Mouse (Mus musculus) CH12.LX (cell line): ENCODE data around the gene Gm17581.

ENCODE experiments used
- CTCF ChIP-seq, 2 experiments: IDR thresholded peaks in 1 of 2; conservative IDR thresholded peaks in 1 of 2; 2 replicates each; pipeline ENCODE4 v1.5.1; 2011 to 2012; ENCODE audit warnings: low read depth in 2 of 2, low read length in 2 of 2, improper control_type of control experiment in 1 of 2, inconsistent platforms in 1 of 2, mild to moderate bottlenecking in 1 of 2, moderate library complexity in 1 of 2
- E2F4 ChIP-seq: IDR thresholded peaks from 2 replicates; pipeline ENCODE4 v1.6.1; 2011; ENCODE audit warnings: low read depth, low read length, improper control_type of control experiment; ENCODE audit not compliant: insufficient replicate concordance
- EP300 ChIP-seq: IDR thresholded peaks from 2 replicates; pipeline ENCODE4 v1.6.1; 2011; ENCODE audit warnings: low read length, improper control_type of control experiment
- JUND ChIP-seq: conservative IDR thresholded peaks from 2 replicates; pipeline ENCODE4 v1.6.1; 2011; ENCODE audit warnings: low read depth, low read length, improper control_type of control experiment
- MAZ ChIP-seq: IDR thresholded peaks from 2 replicates; pipeline ENCODE4 v1.6.1; 2012; ENCODE audit warnings: low read depth, mild to moderate bottlenecking, inconsistent platforms, low read length, improper control_type of control experiment, moderate library complexity
- NRF1 ChIP-seq: IDR thresholded peaks from 2 replicates; pipeline ENCODE4 v1.6.1; 2014; ENCODE audit warnings: low read depth, mild to moderate bottlenecking, inconsistent platforms, low read length, improper control_type of control experiment, moderate library complexity
- PAX5 ChIP-seq: IDR thresholded peaks from 2 replicates; pipeline ENCODE4 v1.6.1; 2012; ENCODE audit warnings: low read length, inconsistent platforms, mixed read lengths
- POLR2A ChIP-seq: IDR thresholded peaks from 2 replicates; pipeline ENCODE4 v1.6.1; 2011; ENCODE audit warnings: low read depth, mild to moderate bottlenecking, improper control_type of control experiment, low read length
- RAD21 ChIP-seq: IDR thresholded peaks from 2 replicates; pipeline ENCODE4 v1.6.1; 2011; ENCODE audit warnings: low read depth, mild to moderate bottlenecking, low read length, improper control_type of control experiment, moderate library complexity
- USF2 ChIP-seq: conservative IDR thresholded peaks from 2 replicates; pipeline ENCODE4 v1.6.1; 2011; ENCODE audit warnings: low read depth, low read length, improper control_type of control experiment
- ZNF384 ChIP-seq: IDR thresholded peaks from 2 replicates; pipeline ENCODE4 v1.6.1; 2012; ENCODE audit warnings: low read depth, low read length, improper control_type of control experiment, inconsistent platforms

DNA sequence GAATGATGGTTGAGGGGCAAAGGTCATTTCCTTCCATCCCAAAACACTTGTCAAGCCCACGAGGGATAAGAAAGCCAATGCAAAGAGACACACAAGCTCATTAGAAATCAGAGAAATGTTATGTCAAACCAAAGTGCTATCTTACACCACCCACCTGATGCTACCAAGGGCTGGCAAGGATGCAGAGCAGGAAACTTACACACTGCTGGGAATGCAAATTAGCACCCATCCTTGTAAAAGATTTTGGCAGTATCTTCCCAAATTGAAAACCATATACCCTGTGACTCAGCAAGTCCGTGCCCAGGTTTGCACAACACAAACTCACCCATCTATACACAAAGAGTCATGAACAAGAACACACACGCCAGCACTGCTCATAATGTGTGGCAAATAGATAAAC, 9.8 kb upstream of the Gm17581 start:
- no peak for TF ChIP-seq EP300
- TF ChIP-seq CTCF (conservative IDR thresholded peaks at IDR 0.05 in 1 of 2, IDR thresholded peaks at IDR 0.05 in 1 of 2; ENCODE audit: low read depth in 2 of 2, low read length in 2 of 2) = no peak
- TF ChIP-seq RAD21 = no peak
- TF ChIP-seq E2F4 = no peak
- TF ChIP-seq JUND = no peak
- TF ChIP-seq ZNF384 = no peak
- TF ChIP-seq POLR2A = no peak
- no peak for TF ChIP-seq MAZ
- TF ChIP-seq USF2 = no peak
- TF ChIP-seq PAX5 = no peak
- no peak for TF ChIP-seq NRF1
